Mouse (Mus musculus): ENCODE data around the gene Magi1. TPM values are rescaled to one million over a fixed set of nuclear protein-coding genes. Genes with fewer than 3 reads are reported as not detected.

Gene Magi1
- total and polyA plus RNA-seq, 3 experiments, result 4.1 to 16.5 (median 14.0) TPM

- no peaks in the 10 kb centered on the region for H3K4me1 ChIP-seq (ENCODE audit: control insufficient read depth, insufficient read depth, low read length)
- H3K27me3 ChIP-seq (ENCODE audit: control insufficient read depth, insufficient read depth, low read length), result no peaks in the 10 kb centered on the region
- TF ChIP-seq CTCF (IDR thresholded peaks at IDR 0.05), result no peak
- TF ChIP-seq POLR2A (IDR thresholded peaks at IDR 0.05; ENCODE audit: insufficient read depth, low read depth, low read length), result no peak
- TF ChIP-seq EP300 (IDR thresholded peaks at IDR 0.05; ENCODE audit: insufficient read depth, low read depth, low read length), result no peak
- no peak overlapping the region for H3K9ac ChIP-seq (ENCODE audit: low read depth, low read length)
- H3K4me3 ChIP-seq, result no peak overlapping the region
- H3K27ac ChIP-seq, result no peak overlapping the region
- no peak for DNase-seq
- 65% methylated on average over 8 of the region's 8 CpGs for WGBS
- no peaks in the 10 kb centered on the region for H3K79me2 ChIP-seq (replicated peaks; ENCODE audit: control insufficient read depth, insufficient read depth, low read length)
- no peaks in the 10 kb centered on the region for H3K36me3 ChIP-seq (ENCODE audit: control insufficient read depth, insufficient read depth, low read length)
- intact Hi-C loops (cut with DNase I), result no loop called here
Measured at GRCm38 (mm10) chr6:94021239-94021962, 262.3 kb downstream of the Magi1 start.

- H3K36me3 ChIP-seq (ENCODE audit: control insufficient read depth, insufficient read depth, low read length), result no peaks in the 10 kb centered on the region
Measured at GRCm38 (mm10) chr6:94020566-94020965, 263.2 kb downstream of the Magi1 start.

GRCm38 (mm10) chr6:94019935-94020334 is 263.8 kb downstream of the Magi1 start:
- 95% methylated on average over 4 of the region's 4 CpGs for WGBS
- intact Hi-C loops (cut with DNase I), result no loop called here
- H3K9ac ChIP-seq (ENCODE audit: low read depth, low read length), result no peak overlapping the region
- H3K27ac ChIP-seq, result no peak overlapping the region
- H3K4me3 ChIP-seq, result no peak overlapping the region
- no peak for DNase-seq
- peaks cover 2% of the 10 kb centered on the region for H3K79me2 ChIP-seq (replicated peaks; ENCODE audit: control insufficient read depth, insufficient read depth, low read length)
- no peaks in the 10 kb centered on the region for H3K27me3 ChIP-seq (ENCODE audit: control insufficient read depth, insufficient read depth, low read length)
- no peaks in the 10 kb centered on the region for H3K4me1 ChIP-seq (ENCODE audit: control insufficient read depth, insufficient read depth, low read length)
- H3K36me3 ChIP-seq (ENCODE audit: control insufficient read depth, insufficient read depth, low read length), result no peaks in the 10 kb centered on the region
- TF ChIP-seq EP300 (IDR thresholded peaks at IDR 0.05; ENCODE audit: insufficient read depth, low read depth, low read length) (no peak), CTCF (IDR thresholded peaks at IDR 0.05) (no peak), POLR2A (IDR thresholded peaks at IDR 0.05; ENCODE audit: insufficient read depth, low read depth, low read length) (no peak)

More at GRCm38 (mm10) chr6:94020566-94020965, 263.2 kb downstream of the Magi1 start:
- Histone ChIP-seq H3K4me1 (ENCODE audit: control insufficient read depth, insufficient read depth, low read length) (no peaks in the 10 kb centered on the region), H3K27me3 (ENCODE audit: control insufficient read depth, insufficient read depth, low read length) (no peaks in the 10 kb centered on the region), H3K79me2 (replicated peaks; ENCODE audit: control insufficient read depth, insufficient read depth, low read length) (no peaks in the 10 kb centered on the region), H3K9ac (ENCODE audit: low read depth, low read length) (no peak overlapping the region), H3K27ac (no peak overlapping the region), H3K4me3 (no peak overlapping the region)
- DNase-seq, result no peak
- intact Hi-C loops (cut with DNase I), result no loop called here
- WGBS, result 91% methylated on average over 4 of the region's 4 CpGs
- TF ChIP-seq CTCF (IDR thresholded peaks at IDR 0.05) (no peak), EP300 (IDR thresholded peaks at IDR 0.05; ENCODE audit: insufficient read depth, low read depth, low read length) (no peak), POLR2A (IDR thresholded peaks at IDR 0.05; ENCODE audit: insufficient read depth, low read depth, low read length) (no peak)

GRCm38 (mm10) chr6:94013761-94014160 is 270.0 kb downstream of the Magi1 start:
- H3K27me3 ChIP-seq (ENCODE audit: control insufficient read depth, insufficient read depth, low read length), result no peaks in the 10 kb centered on the region
- no peak overlapping the region for H3K9ac ChIP-seq (ENCODE audit: low read depth, low read length)
- intact Hi-C loops (cut with DNase I), result no loop called here
- no peaks in the 10 kb centered on the region for H3K4me1 ChIP-seq (ENCODE audit: control insufficient read depth, insufficient read depth, low read length)
- WGBS, result 72% methylated on average over 2 of the region's 2 CpGs
- no peaks in the 10 kb centered on the region for H3K36me3 ChIP-seq (ENCODE audit: control insufficient read depth, insufficient read depth, low read length)
- no peak overlapping the region for H3K4me3 ChIP-seq
- H3K79me2 ChIP-seq (replicated peaks; ENCODE audit: control insufficient read depth, insufficient read depth, low read length), result peaks cover 2% of the 10 kb centered on the region
- no peak overlapping the region for H3K27ac ChIP-seq
- DNase-seq, result no peak
- TF ChIP-seq CTCF (IDR thresholded peaks at IDR 0.05) (no peak), EP300 (IDR thresholded peaks at IDR 0.05; ENCODE audit: insufficient read depth, low read depth, low read length) (no peak), POLR2A (IDR thresholded peaks at IDR 0.05; ENCODE audit: insufficient read depth, low read depth, low read length) (no peak)

DNA sequence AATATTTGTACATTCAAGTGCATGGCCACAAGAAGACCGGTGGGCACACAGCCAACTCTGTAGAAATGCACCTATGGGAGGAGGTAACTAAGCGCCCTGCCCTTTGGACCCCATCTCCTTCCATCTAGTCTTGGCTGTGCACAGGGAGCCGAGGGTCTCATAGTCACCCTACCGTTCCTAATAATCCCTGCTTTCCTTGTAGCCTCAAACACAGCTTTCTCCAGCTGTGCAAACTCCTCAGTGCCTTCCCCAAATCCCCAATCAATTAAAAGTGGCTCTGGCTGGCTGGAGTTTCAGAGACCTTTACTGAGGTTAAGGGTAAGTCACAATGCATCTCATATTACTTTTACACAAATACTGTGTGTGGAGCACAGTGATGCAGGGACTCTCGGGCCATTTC is 271.8 kb downstream of the Magi1 start:
- H3K4me3 ChIP-seq, result no peak overlapping the region
- no peak overlapping the region for H3K9ac ChIP-seq (ENCODE audit: low read depth, low read length)
- H3K79me2 ChIP-seq (replicated peaks; ENCODE audit: control insufficient read depth, insufficient read depth, low read length), result peaks cover 2% of the 10 kb centered on the region
- no peaks in the 10 kb centered on the region for H3K27me3 ChIP-seq (ENCODE audit: control insufficient read depth, insufficient read depth, low read length)
- no peak for TF ChIP-seq EP300 (IDR thresholded peaks at IDR 0.05; ENCODE audit: insufficient read depth, low read depth, low read length)
- no peak for TF ChIP-seq CTCF (IDR thresholded peaks at IDR 0.05)
- TF ChIP-seq POLR2A (IDR thresholded peaks at IDR 0.05; ENCODE audit: insufficient read depth, low read depth, low read length), result no peak
- intact Hi-C loops (cut with DNase I), result no loop called here
- DNase-seq, result no peak
- H3K36me3 ChIP-seq (ENCODE audit: control insufficient read depth, insufficient read depth, low read length), result no peaks in the 10 kb centered on the region
- no peak overlapping the region for H3K27ac ChIP-seq
- no peaks in the 10 kb centered on the region for H3K4me1 ChIP-seq (ENCODE audit: control insufficient read depth, insufficient read depth, low read length)
- 77% methylated on average over 5 of the region's 5 CpGs for WGBS

- intact Hi-C loops (cut with DNase I), result no loop called here
- no peak overlapping the region for H3K9ac ChIP-seq (ENCODE audit: low read depth, low read length)
- no peak overlapping the region for H3K27ac ChIP-seq
- no peaks in the 10 kb centered on the region for H3K36me3 ChIP-seq (ENCODE audit: control insufficient read depth, insufficient read depth, low read length)
- WGBS, result 86% methylated on average over 6 of the region's 6 CpGs
- H3K79me2 ChIP-seq (replicated peaks; ENCODE audit: control insufficient read depth, insufficient read depth, low read length), result peaks cover 2% of the 10 kb centered on the region
- no peaks in the 10 kb centered on the region for H3K27me3 ChIP-seq (ENCODE audit: control insufficient read depth, insufficient read depth, low read length)
- DNase-seq, result no peak
- H3K4me1 ChIP-seq (ENCODE audit: control insufficient read depth, insufficient read depth, low read length), result no peaks in the 10 kb centered on the region
- H3K4me3 ChIP-seq, result no peak overlapping the region
- TF ChIP-seq CTCF (IDR thresholded peaks at IDR 0.05) (no peak), POLR2A (IDR thresholded peaks at IDR 0.05; ENCODE audit: insufficient read depth, low read depth, low read length) (no peak), EP300 (IDR thresholded peaks at IDR 0.05; ENCODE audit: insufficient read depth, low read depth, low read length) (no peak)
Measured at GRCm38 (mm10) chr6:94011521-94011920, 272.2 kb downstream of the Magi1 start.
